11 mouse cellular contexts compared by ENCODE assay signal in genomic region chr2:73023803-73024202, GRCm38 (mm10). TPM values are rescaled to one million over a fixed set of nuclear protein-coding genes. Genes with fewer than 3 reads are reported as not detected.
A peak's percentile ranks its signal among the peaks of the same experiment; 100 is the strongest.
DNase-seq lines count a peak whose midpoint lies in the region; ATAC-seq and TF ChIP-seq lines count a peak whose summit lies in the region.
"Had no signal": no experiment of that assay in that cellular context is flagged by ENCODE, and none has a peak within 500 bp of the region (broad histone marks: within the 10 kb centered on the region; RNA-seq: fewer than 3 reads in every experiment).

No protein-coding gene starts in this region.

- no peak overlapping the region for H3K4me2 ChIP-seq in lung, postnatal 0 days (replicated peaks; ENCODE audit: low read depth, low read length)
- H3K4me2 ChIP-seq in stomach, postnatal 0 days (replicated peaks; ENCODE audit: low read depth): no peak overlapping the region
- H3K4me2 ChIP-seq: limb, embryonic 12.5 days had no signal

- ATAC-seq in erythroid progenitor cell, adult 5-6 weeks (replicated peaks; ENCODE audit: low FRiP score, poor library complexity, severe bottlenecking): peak; percentile 93
- peak; percentile 73 for ATAC-seq in lung, postnatal 0 days
- peak; percentile 88 for ATAC-seq in stomach, postnatal 0 days (ENCODE audit: low FRiP score, low TSS enrichment)

- no peak overlapping the region for H3K9ac ChIP-seq in lung, postnatal 0 days (replicated peaks; ENCODE audit: low read depth)
- H3K9ac ChIP-seq in stomach, postnatal 0 days (ENCODE audit: low read length): no peak overlapping the region
- H3K9ac ChIP-seq: limb, embryonic 12.5 days had no signal

- no peak for TF ChIP-seq CTCF in lung, postnatal 0 days (IDR thresholded peaks at IDR 0.05)
- no peak for TF ChIP-seq CTCF in stomach, postnatal 0 days (IDR thresholded peaks at IDR 0.05; ENCODE audit: low read depth)

- H3K9me3 ChIP-seq in lung, postnatal 0 days (ENCODE audit: low read length): no peaks in the 10 kb centered on the region
- H3K9me3 ChIP-seq in stomach, postnatal 0 days (ENCODE audit: control insufficient read depth, low read length): no peaks in the 10 kb centered on the region
- H3K9me3 ChIP-seq: limb, embryonic 12.5 days had no signal

- no peaks in the 10 kb centered on the region for H3K36me3 ChIP-seq in lung, postnatal 0 days (ENCODE audit: insufficient read depth, low read length)
- H3K36me3 ChIP-seq in stomach, postnatal 0 days (ENCODE audit: control insufficient read depth, insufficient read depth, low read length): no peaks in the 10 kb centered on the region
- H3K36me3 ChIP-seq: limb, embryonic 12.5 days had no signal

- no peaks in the 10 kb centered on the region for H3K27me3 ChIP-seq in lung, postnatal 0 days (replicated peaks; ENCODE audit: insufficient read depth, low read length)
- no peaks in the 10 kb centered on the region for H3K27me3 ChIP-seq in stomach, postnatal 0 days (ENCODE audit: control insufficient read depth, insufficient read depth, low read length)
- H3K27me3 ChIP-seq: limb, embryonic 12.5 days had no signal

- H3K4me3 ChIP-seq in lung, postnatal 0 days (ENCODE audit: low read depth, low read length): no peak overlapping the region
- H3K4me3 ChIP-seq in stomach, postnatal 0 days (ENCODE audit: low read depth, low read length): no peak overlapping the region
- H3K4me3 ChIP-seq: limb, embryonic 12.5 days had no signal

- DNase-seq in spleen, adult 12 weeks (ENCODE audit: low spot score): peak; percentile 79
- DNase-seq in spleen, adult 18-20 months: no peak
- DNase-seq in lung, postnatal 0 days (ENCODE audit: low spot score): peak; percentile 60
- DNase-seq in stomach, postnatal 0 days (ENCODE audit: low spot score): peak; percentile 83
- DNase-seq in gastrocnemius, postnatal 10 days: no peak
- DNase-seq in neural tube, embryonic 10.5 days (ENCODE audit: extremely low spot score, low spot score): no peak
- no peak for DNase-seq in gastrocnemius, adult 18-20 months (ENCODE audit: low spot score)
- DNase-seq: thymus, postnatal 36 days had no signal

- WGBS in lung, postnatal 0 days: 43% methylated on average over 6 of the region's 6 CpGs
- WGBS in stomach, postnatal 0 days: 40% methylated on average over 6 of the region's 6 CpGs

- no peaks in the 10 kb centered on the region for H3K4me1 ChIP-seq in lung, postnatal 0 days (ENCODE audit: insufficient read depth, low read depth, low read length)
- no peaks in the 10 kb centered on the region for H3K4me1 ChIP-seq in stomach, postnatal 0 days (replicated peaks; ENCODE audit: control insufficient read depth, insufficient read depth)
- H3K4me1 ChIP-seq: limb, embryonic 12.5 days had no signal

- no peak for TF ChIP-seq EP300 in lung, postnatal 0 days (IDR thresholded peaks at IDR 0.05)
- TF ChIP-seq EP300 in stomach, postnatal 0 days (optimal IDR thresholded peaks at IDR 0.05): no peak

- no peak overlapping the region for H3K27ac ChIP-seq in lung, postnatal 0 days (ENCODE audit: low read length)
- H3K27ac ChIP-seq in stomach, postnatal 0 days (replicated peaks): no peak overlapping the region
- H3K27ac ChIP-seq: limb, embryonic 12.5 days had no signal

RNA-seq across cellular contexts. Expression of gene Gm11084, which starts 37.3 kb away (rescaled TPM):
- total RNA-seq in erythroid progenitor cell, adult 5-6 weeks (2015; ENCODE audit: low replicate concordance): not detected in 2 replicates
- total RNA-seq in erythroid progenitor cell, adult 5-6 weeks (2017; ENCODE audit: low replicate concordance): not detected in 2 replicates
- not detected in 2 replicates for polyA plus RNA-seq in lung, postnatal 0 days (2015; fragmentation: Nextera tagmentation; extraction: Ambion mirVana)
- polyA plus RNA-seq in stomach, postnatal 0 days (2015; fragmentation: Nextera tagmentation; extraction: Ambion mirVana): not detected in 2 replicates
- not detected for total RNA-seq in gastrocnemius, postnatal 10 days (2021)
- not detected for total RNA-seq in gastrocnemius, adult 18-20 months (2021)
- total RNA-seq: heart, postnatal 14 days had no signal
- polyA plus RNA-seq: limb, embryonic 12.5 days had no signal

RNA-seq across cellular contexts. Expression of gene Sp3, which starts 43.6 kb away (rescaled TPM):
- 188 and 216 TPM in 2 replicates for total RNA-seq in erythroid progenitor cell, adult 5-6 weeks (2015; ENCODE audit: low replicate concordance)
- total RNA-seq in erythroid progenitor cell, adult 5-6 weeks (2017; ENCODE audit: low replicate concordance): 249 and 271 TPM in 2 replicates
- 36.1 and 41.3 TPM in 2 replicates for polyA plus RNA-seq in lung, postnatal 0 days (2015; fragmentation: Nextera tagmentation; extraction: Ambion mirVana)
- 24.3 and 25.7 TPM in 2 replicates for polyA plus RNA-seq in stomach, postnatal 0 days (2015; fragmentation: Nextera tagmentation; extraction: Ambion mirVana)
- total RNA-seq in gastrocnemius, postnatal 10 days (2021): 10 to 100 TPM; 39.7 to 52.4 TPM
- total RNA-seq in gastrocnemius, adult 18-20 months (2021): 10 to 100 TPM; 17.2 to 20.5 TPM

Comparison
In these comparisons a context has a peak if more than half of its experiments do, and no peak if none do; other contexts are left out.
1. DNase-seq: peak in spleen, adult 12 weeks (single experiment), lung, postnatal 0 days (single experiment) and stomach, postnatal 0 days (single experiment); none in spleen, adult 18-20 months (0 of 2), gastrocnemius, postnatal 10 days (single experiment), neural tube, embryonic 10.5 days (single experiment) and gastrocnemius, adult 18-20 months (single experiment).
2. Peak in every context shown above with its lines, with median percentiles within 50 percentile points of each other: ATAC-seq.